Mouse (Mus musculus): ENCODE measurements around the gene Trem1.

DNA sequence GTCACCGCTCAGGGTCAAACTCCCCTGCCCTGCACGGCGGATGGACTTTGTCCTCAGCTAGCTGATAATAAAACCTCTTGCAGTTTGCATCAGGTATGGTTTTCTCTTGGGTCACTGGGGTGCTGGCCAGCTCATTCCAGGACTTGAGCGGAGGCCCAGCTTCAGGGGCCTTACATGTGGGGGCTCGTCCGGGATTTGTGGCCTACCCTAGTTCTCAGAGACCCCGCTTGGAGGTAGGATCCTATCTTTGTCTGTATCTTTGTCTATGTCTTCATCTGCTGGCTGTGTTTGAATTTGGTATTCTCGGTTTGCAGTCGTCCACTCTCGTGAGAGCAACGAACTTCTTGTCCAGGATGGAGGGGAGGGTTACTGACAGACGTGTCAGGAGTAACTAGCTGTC is 29.5 kb upstream of the Trem1 start:
- no peak for TF ChIP-seq POLR2A (IDR thresholded peaks at IDR 0.05; ENCODE audit: insufficient read depth, low read depth, low read length)
- no peak for TF ChIP-seq CTCF (IDR thresholded peaks at IDR 0.05; ENCODE audit: insufficient read depth, low read depth, low read length)
